Mouse (Mus musculus): ENCODE data around the gene Tgm2. TPM values are rescaled to one million over a fixed set of nuclear protein-coding genes. Genes with fewer than 3 reads are reported as not detected.

Tgm2 gene
- polyA plus RNA-seq, 1 experiment, result 89.6 TPM

DNA sequence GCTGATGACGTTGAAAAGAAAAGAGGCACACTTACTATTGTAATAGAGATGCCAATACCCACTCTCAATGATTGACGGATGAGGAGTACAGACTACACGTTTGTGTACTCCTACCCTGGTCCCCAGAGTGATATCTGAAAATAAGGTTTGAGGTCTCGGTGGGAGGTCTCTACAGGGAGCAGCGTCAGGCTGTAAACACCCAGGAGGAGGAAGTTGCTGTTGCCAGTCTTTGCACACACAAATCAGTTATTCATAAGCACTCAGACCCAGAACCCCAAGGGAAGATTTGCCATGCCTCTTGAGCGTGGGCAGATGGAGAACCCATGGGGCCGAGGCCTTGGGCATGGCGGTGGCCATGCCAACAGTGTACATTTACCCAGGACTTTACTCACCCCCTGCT, 61.8 kb downstream of the Tgm2 start:
- Histone ChIP-seq H3K36me3 (ENCODE audit: control insufficient read depth, insufficient read depth, low read length) (no peaks in the 10 kb centered on the region), H3K4me1 (ENCODE audit: control insufficient read depth, insufficient read depth, insufficient read length, low read length) (peaks cover 16% of the 10 kb centered on the region), H3K4me3 (ENCODE audit: low read depth, low read length) (no peak overlapping the region), H3K27me3 (ENCODE audit: control insufficient read depth, insufficient read depth, low read length) (no peaks in the 10 kb centered on the region), H3K27ac (ENCODE audit: insufficient read depth, low read depth, low read length) (no peak overlapping the region)
- TF ChIP-seq CTCF (IDR thresholded peaks at IDR 0.05; ENCODE audit: extremely low read depth, insufficient read length, insufficient replicate concordance, low read depth, low read length) (no peak), POLR2A (IDR thresholded peaks at IDR 0.05; ENCODE audit: low read depth, low read length) (no peak)
- 81% methylated on average over 8 of the region's 8 CpGs for WGBS

DNA sequence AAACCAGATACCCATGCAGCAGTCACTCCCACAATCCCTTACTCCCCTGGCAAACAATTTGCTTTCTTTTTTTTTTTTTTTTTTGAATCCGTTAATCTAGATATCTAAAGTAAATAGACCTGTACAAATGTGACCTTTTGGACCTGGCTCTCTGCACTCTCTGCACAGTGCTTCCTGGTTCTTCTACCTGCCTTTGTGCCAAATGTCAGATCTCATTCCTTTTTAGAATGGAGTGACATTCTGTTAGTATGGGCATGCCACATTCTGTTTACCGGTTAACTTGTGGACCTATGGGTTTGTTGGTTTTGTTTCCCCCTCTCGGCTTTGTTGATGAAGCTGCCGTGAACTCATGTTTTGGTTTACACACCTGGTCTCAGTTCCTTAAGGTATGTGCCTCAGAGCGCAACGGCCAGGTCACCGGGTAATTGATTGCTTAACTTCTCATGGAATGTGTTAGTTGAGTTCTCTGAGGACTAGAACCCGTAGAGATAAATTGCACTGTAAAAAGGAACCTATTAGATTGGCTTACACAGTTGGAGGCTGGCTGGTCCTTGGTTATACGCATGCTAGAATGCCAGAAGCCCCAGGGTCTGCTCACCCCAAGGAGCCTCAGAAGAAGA, 65.5 kb downstream of the Tgm2 start:
- Histone ChIP-seq H3K4me3 (ENCODE audit: low read depth, low read length) (no peak overlapping the region), H3K27me3 (ENCODE audit: control insufficient read depth, insufficient read depth, low read length) (no peaks in the 10 kb centered on the region), H3K36me3 (ENCODE audit: control insufficient read depth, insufficient read depth, low read length) (peaks cover 18% of the 10 kb centered on the region), H3K27ac (ENCODE audit: insufficient read depth, low read depth, low read length) (peak overlapping the region; percentile 93), H3K4me1 (ENCODE audit: control insufficient read depth, insufficient read depth, insufficient read length, low read length) (peaks cover 19% of the 10 kb centered on the region)
- TF ChIP-seq POLR2A (IDR thresholded peaks at IDR 0.05; ENCODE audit: low read depth, low read length) (no peak), CTCF (IDR thresholded peaks at IDR 0.05; ENCODE audit: extremely low read depth, insufficient read length, insufficient replicate concordance, low read depth, low read length) (no peak)
- WGBS, result 22% methylated on average over 9 of the region's 9 CpGs

DNA sequence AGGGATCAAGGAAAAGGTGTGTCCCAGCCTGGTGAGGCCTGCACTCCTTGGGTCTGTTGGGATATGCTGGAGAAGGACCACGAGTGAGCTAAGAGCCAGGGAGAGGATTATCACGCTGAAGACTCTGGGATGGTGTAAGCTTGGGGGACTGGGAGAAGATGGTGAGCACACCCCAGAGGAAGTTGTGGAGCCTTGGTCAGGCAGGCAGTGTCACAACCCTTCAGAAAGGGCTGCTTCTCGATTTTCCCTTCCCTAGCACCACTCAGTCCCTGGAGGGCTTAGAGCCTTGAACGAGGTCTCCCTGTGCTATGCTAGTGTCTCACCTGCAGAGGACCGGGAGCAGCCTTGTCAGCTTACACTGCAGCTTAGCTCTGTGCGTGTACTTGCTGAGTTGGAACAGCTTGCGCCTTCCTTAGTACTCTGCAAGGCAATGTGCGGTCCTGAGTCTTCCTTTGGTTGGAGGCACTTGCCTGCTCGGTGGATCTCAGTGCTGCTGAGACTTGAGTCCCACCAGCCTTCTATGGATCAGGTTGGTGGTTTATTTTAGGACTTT, 66.3 kb downstream of the Tgm2 start:
- H3K4me3 ChIP-seq (ENCODE audit: low read depth, low read length), result no peak overlapping the region
- H3K27ac ChIP-seq (ENCODE audit: insufficient read depth, low read depth, low read length), result peak overlapping the region; percentile 86
- no peaks in the 10 kb centered on the region for H3K27me3 ChIP-seq (ENCODE audit: control insufficient read depth, insufficient read depth, low read length)
- peaks cover 19% of the 10 kb centered on the region for H3K4me1 ChIP-seq (ENCODE audit: control insufficient read depth, insufficient read depth, insufficient read length, low read length)
- TF ChIP-seq CTCF (IDR thresholded peaks at IDR 0.05; ENCODE audit: extremely low read depth, insufficient read length, insufficient replicate concordance, low read depth, low read length), result peak; percentile 20; the same call in 1 of the 2 replicates
- TF ChIP-seq POLR2A (IDR thresholded peaks at IDR 0.05; ENCODE audit: low read depth, low read length), result no peak
- peaks cover 26% of the 10 kb centered on the region for H3K36me3 ChIP-seq (ENCODE audit: control insufficient read depth, insufficient read depth, low read length)
- WGBS, result 33% methylated on average over 9 of the region's 9 CpGs

DNA sequence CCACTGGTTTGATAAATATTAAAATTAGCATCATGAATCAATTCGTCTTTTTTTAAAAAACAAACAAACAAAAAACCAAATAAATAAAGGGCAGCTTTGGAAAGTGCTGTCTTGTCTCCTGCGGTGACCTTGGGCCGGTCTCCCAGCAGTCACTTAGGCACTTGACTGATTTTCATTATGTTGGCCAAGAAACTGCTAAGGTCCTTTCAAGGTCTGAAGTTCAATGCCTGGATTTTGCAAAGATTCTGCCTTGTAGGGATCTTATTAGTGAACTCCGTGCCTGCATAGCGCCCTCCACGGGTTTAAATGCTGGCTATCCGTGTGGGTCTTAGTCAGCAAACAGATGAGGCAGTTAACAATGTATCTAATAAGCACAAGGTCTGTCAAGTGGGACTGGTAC, 67.3 kb downstream of the Tgm2 start:
- H3K4me3 ChIP-seq (ENCODE audit: low read depth, low read length), result no peak overlapping the region
- peaks cover 19% of the 10 kb centered on the region for H3K4me1 ChIP-seq (ENCODE audit: control insufficient read depth, insufficient read depth, insufficient read length, low read length)
- H3K27me3 ChIP-seq (ENCODE audit: control insufficient read depth, insufficient read depth, low read length), result no peaks in the 10 kb centered on the region
- WGBS, result 71% methylated on average over 7 of the region's 7 CpGs
- H3K36me3 ChIP-seq (ENCODE audit: control insufficient read depth, insufficient read depth, low read length), result peaks cover 31% of the 10 kb centered on the region
- 0 out of 2 replicates have a peak overlapping the region, but pooled peaks have one; percentile 6 for H3K27ac ChIP-seq (ENCODE audit: insufficient read depth, low read depth, low read length)
- TF ChIP-seq CTCF (IDR thresholded peaks at IDR 0.05; ENCODE audit: extremely low read depth, insufficient read length, insufficient replicate concordance, low read depth, low read length) (no peak), POLR2A (IDR thresholded peaks at IDR 0.05; ENCODE audit: low read depth, low read length) (no peak)

DNA sequence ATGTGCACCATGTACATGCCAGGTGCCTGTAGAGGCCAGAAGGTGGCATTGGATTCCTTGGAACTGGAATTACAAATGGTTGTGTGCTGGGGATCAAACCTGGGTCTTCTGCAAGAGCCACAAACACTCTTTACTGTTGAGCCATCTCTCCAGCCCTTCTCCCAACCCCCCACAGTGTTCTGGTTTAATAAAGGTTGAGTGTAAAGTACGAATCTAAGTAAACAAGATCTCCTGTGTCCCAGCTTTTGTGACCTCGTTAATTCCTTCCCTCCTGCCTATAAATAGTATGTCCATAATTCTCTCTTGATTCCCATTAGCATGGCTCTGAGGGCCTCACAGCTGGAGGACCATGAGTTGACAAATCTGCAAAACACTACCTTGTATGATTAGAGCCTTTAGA, 68.3 kb downstream of the Tgm2 start:
- 27% methylated on average over 2 of the region's 2 CpGs for WGBS
- Histone ChIP-seq H3K4me1 (ENCODE audit: control insufficient read depth, insufficient read depth, insufficient read length, low read length) (peaks cover 25% of the 10 kb centered on the region), H3K4me3 (ENCODE audit: low read depth, low read length) (no peak overlapping the region), H3K27me3 (ENCODE audit: control insufficient read depth, insufficient read depth, low read length) (no peaks in the 10 kb centered on the region), H3K27ac (ENCODE audit: insufficient read depth, low read depth, low read length) (no peak overlapping the region), H3K36me3 (ENCODE audit: control insufficient read depth, insufficient read depth, low read length) (peaks cover 31% of the 10 kb centered on the region)
- TF ChIP-seq CTCF (IDR thresholded peaks at IDR 0.05; ENCODE audit: extremely low read depth, insufficient read length, insufficient replicate concordance, low read depth, low read length), result no peak
- no peak for TF ChIP-seq POLR2A (IDR thresholded peaks at IDR 0.05; ENCODE audit: low read depth, low read length)

DNA sequence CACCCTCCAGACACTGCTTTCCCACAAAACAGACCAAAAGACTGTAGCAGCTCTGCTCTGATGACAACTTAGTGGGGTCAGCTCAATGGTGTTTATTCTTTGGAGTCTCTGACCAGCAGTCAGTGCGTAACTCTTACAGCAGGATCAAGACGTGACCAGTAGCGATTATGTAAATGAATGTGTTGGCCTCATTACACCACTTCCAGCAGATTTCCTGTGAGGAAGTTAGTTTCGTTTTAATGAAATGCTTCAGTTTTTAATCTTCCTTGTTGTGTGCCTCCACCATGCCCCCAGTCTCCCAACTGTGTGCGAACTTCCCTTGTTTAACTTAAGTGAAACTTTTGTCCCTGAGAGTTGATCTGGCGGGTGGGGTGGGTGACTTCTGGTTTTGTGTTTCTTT, 69.5 kb downstream of the Tgm2 start:
- Histone ChIP-seq H3K4me1 (ENCODE audit: control insufficient read depth, insufficient read depth, insufficient read length, low read length) (peaks cover 38% of the 10 kb centered on the region), H3K27me3 (ENCODE audit: control insufficient read depth, insufficient read depth, low read length) (no peaks in the 10 kb centered on the region), H3K36me3 (ENCODE audit: control insufficient read depth, insufficient read depth, low read length) (peaks cover 31% of the 10 kb centered on the region), H3K4me3 (ENCODE audit: low read depth, low read length) (no peak overlapping the region), H3K27ac (ENCODE audit: insufficient read depth, low read depth, low read length) (no peak overlapping the region)
- TF ChIP-seq CTCF (IDR thresholded peaks at IDR 0.05; ENCODE audit: extremely low read depth, insufficient read length, insufficient replicate concordance, low read depth, low read length), result no peak
- no peak for TF ChIP-seq POLR2A (IDR thresholded peaks at IDR 0.05; ENCODE audit: low read depth, low read length)
- WGBS, result 72% methylated on average over 6 of the region's 6 CpGs

DNA sequence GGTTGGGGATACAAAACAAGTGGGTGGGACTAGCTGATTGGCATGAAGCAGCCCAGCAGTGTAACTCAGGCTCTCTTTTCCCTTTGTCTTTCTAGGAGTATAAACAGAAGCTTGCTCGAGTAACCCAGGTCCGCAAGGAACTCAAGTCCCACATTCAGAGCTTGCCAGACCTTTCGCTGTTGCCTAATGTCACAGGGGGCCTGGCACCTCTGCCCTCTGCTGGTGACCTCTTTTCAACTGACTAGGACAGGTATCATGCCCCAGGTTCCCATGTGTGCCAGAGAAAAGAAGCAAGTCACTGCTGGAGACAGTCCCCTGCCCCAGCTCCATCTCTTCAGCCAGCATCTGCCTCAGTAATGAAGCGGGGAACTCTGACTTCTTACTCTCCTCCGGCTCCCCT, 71.4 kb downstream of the Tgm2 start:
- Histone ChIP-seq H3K4me3 (ENCODE audit: low read depth, low read length) (no peak overlapping the region), H3K36me3 (ENCODE audit: control insufficient read depth, insufficient read depth, low read length) (peaks cover 31% of the 10 kb centered on the region), H3K27ac (ENCODE audit: insufficient read depth, low read depth, low read length) (no peak overlapping the region), H3K4me1 (ENCODE audit: control insufficient read depth, insufficient read depth, insufficient read length, low read length) (peaks cover 39% of the 10 kb centered on the region), H3K27me3 (ENCODE audit: control insufficient read depth, insufficient read depth, low read length) (no peaks in the 10 kb centered on the region)
- 90% methylated on average over 5 of the region's 5 CpGs for WGBS
- TF ChIP-seq CTCF (IDR thresholded peaks at IDR 0.05; ENCODE audit: extremely low read depth, insufficient read length, insufficient replicate concordance, low read depth, low read length), result no peak

All from small intestine, adult 2 months (tissue).